Mouse (Mus musculus): ENCODE data around the gene Shank1. TPM values are rescaled to one million over a fixed set of nuclear protein-coding genes. Genes with fewer than 3 reads are reported as not detected.

Shank1 gene
- polyA plus RNA-seq, 2 experiments: 4.3 to 13.6 TPM

- Histone ChIP-seq H3K4me3 (replicated peaks; ENCODE audit: low read length) (peak overlapping the region; percentile 44), H3K36me3 (ENCODE audit: control insufficient read depth, insufficient read depth, low read length) (no peaks in the 10 kb centered on the region), H3K27me3 (ENCODE audit: control insufficient read depth, insufficient read depth, low read length) (peaks cover 67% of the 10 kb centered on the region), H3K4me2 (replicated peaks; ENCODE audit: low read depth, low read length, severe bottlenecking) (peak overlapping the region; percentile 89), H3K27ac (replicated peaks; ENCODE audit: low read depth, low read length) (no peak overlapping the region), H3K9ac (ENCODE audit: low read depth, low read length, severe bottlenecking) (peak overlapping the region; percentile 40), H3K9me3 (ENCODE audit: control insufficient read depth, low read length) (no peaks in the 10 kb centered on the region), H3K4me1 (ENCODE audit: control insufficient read depth, insufficient read depth, low read length) (peaks cover 4% of the 10 kb centered on the region; the same call in 1 of the 2 replicates)
- no peak for TF ChIP-seq POLR2A (IDR thresholded peaks at IDR 0.05; ENCODE audit: borderline replicate concordance, extremely low read depth, insufficient read depth, insufficient read length)
- peak; percentile 76 for ATAC-seq (ENCODE audit: low FRiP score, low read depth)
- WGBS: under 1% methylated on average over 44 of the region's 54 CpGs
- peak; percentile 80 for DNase-seq (ENCODE audit: low spot score)
These were observed 50.0 kb downstream of the Shank1 start for GRCm38 (mm10) chr7:44359908-44360672.

DNA sequence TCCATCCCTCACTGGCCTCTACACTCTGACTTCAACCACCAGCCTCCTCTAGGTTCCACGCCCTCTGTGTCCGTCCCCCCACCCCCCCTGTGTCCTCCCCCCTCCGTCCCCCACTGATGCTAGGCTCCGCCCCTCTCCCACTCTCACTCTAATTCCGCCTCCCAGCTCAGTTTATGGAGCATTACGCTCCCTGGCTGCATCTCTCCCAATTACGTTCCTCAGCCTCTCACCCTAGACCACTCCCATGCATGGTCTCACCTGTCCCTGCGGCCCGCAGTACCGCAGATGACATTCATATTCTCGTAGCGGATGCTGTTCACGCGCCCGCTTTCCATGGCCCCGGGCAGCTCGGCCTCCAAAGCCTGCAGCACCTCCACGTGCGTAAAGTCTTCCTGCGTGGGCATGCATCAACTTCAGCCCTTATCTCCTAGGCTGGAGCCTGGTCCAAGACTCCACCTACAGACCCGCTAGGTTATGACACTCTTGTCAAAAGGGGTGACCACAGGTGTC is 50.8 kb downstream of the Shank1 start:
- no peaks in the 10 kb centered on the region for H3K36me3 ChIP-seq (ENCODE audit: control insufficient read depth, insufficient read depth, low read length)
- H3K4me3 ChIP-seq (replicated peaks; ENCODE audit: low read length): peak overlapping the region; percentile 44; the same call in 1 of the 2 replicates
- TF ChIP-seq POLR2A (IDR thresholded peaks at IDR 0.05; ENCODE audit: borderline replicate concordance, extremely low read depth, insufficient read depth, insufficient read length): no peak
- no peak overlapping the region for H3K27ac ChIP-seq (replicated peaks; ENCODE audit: low read depth, low read length)
- 11% methylated on average over 21 of the region's 21 CpGs for WGBS
- H3K9ac ChIP-seq (ENCODE audit: low read depth, low read length, severe bottlenecking): peak overlapping the region; percentile 40; the same call in 1 of the 2 replicates
- H3K4me1 ChIP-seq (ENCODE audit: control insufficient read depth, insufficient read depth, low read length): peaks cover 4% of the 10 kb centered on the region; the same call in 1 of the 2 replicates
- ATAC-seq (ENCODE audit: low FRiP score, low read depth) (no peak), DNase-seq (ENCODE audit: low spot score) (no peak)
- peaks cover 60% of the 10 kb centered on the region for H3K27me3 ChIP-seq (ENCODE audit: control insufficient read depth, insufficient read depth, low read length)
- peak overlapping the region; percentile 89 for H3K4me2 ChIP-seq (replicated peaks; ENCODE audit: low read depth, low read length, severe bottlenecking)
- no peaks in the 10 kb centered on the region for H3K9me3 ChIP-seq (ENCODE audit: control insufficient read depth, low read length)

DNA sequence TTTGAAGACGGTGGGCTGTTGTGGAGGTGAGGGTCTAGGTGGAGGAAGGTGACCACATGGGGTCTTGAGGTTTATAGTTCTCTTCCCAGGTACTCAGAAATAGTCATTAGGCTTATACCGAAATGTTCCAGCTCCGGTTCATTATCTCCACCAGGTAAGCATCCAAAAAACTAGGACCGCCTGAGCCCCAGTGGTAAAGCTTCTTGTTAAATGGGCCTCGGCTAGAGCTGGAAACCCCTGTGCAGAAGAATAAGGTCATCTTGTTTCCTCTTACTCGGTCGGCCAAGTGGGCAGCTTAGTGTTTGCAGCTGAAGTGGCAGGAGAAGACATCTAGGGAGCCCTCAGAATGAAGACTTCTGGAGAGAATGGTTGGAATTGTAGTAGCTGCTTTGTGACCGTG is 62.6 kb downstream of the Shank1 start:
- Histone ChIP-seq H3K9ac (ENCODE audit: low read depth, low read length, severe bottlenecking) (no peak overlapping the region), H3K36me3 (ENCODE audit: control insufficient read depth, insufficient read depth, low read length) (no peaks in the 10 kb centered on the region), H3K4me1 (ENCODE audit: control insufficient read depth, insufficient read depth, low read length) (peaks cover 6% of the 10 kb centered on the region), H3K4me3 (replicated peaks; ENCODE audit: low read length) (no peak overlapping the region), H3K27me3 (ENCODE audit: control insufficient read depth, insufficient read depth, low read length) (no peaks in the 10 kb centered on the region), H3K4me2 (replicated peaks; ENCODE audit: low read depth, low read length, severe bottlenecking) (no peak overlapping the region), H3K9me3 (ENCODE audit: control insufficient read depth, low read length) (no peaks in the 10 kb centered on the region), H3K27ac (replicated peaks; ENCODE audit: low read depth, low read length) (no peak overlapping the region)
- TF ChIP-seq POLR2A (IDR thresholded peaks at IDR 0.05; ENCODE audit: borderline replicate concordance, extremely low read depth, insufficient read depth, insufficient read length): no peak
- 89% methylated on average over 8 of the region's 8 CpGs for WGBS
- ATAC-seq (ENCODE audit: low FRiP score, low read depth): no peak
- no peak for DNase-seq (ENCODE audit: low spot score)

DNA sequence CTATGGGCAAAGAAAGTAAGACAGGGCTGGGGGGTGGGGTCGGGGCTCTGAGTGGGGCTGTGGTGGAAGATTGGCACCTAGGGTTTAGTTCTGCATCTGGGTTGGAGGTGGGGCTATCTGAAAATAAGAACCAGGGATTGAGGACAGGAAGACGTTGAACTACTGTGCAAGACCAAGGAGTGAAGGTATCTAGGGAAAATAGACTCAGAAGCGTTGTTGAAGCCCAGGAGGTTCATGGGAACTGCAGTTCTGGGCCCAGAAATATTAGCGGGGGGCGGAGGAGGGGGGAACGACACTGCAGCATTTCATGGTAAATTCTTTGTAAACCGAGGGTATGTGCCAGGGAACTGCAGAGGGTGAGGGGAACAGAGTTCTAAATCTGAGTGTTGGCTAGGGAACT is 63.4 kb downstream of the Shank1 start:
- H3K27ac ChIP-seq (replicated peaks; ENCODE audit: low read depth, low read length): 0 out of 2 replicates have a peak overlapping the region, but pooled peaks have one; percentile 33
- WGBS: 11% methylated on average over 7 of the region's 7 CpGs
- no peaks in the 10 kb centered on the region for H3K36me3 ChIP-seq (ENCODE audit: control insufficient read depth, insufficient read depth, low read length)
- H3K27me3 ChIP-seq (ENCODE audit: control insufficient read depth, insufficient read depth, low read length): no peaks in the 10 kb centered on the region
- no peak for DNase-seq (ENCODE audit: low spot score)
- no peak for TF ChIP-seq POLR2A (IDR thresholded peaks at IDR 0.05; ENCODE audit: borderline replicate concordance, extremely low read depth, insufficient read depth, insufficient read length)
- peak; percentile 20; the same call in 1 of the 2 replicates for ATAC-seq (ENCODE audit: low FRiP score, low read depth)
- H3K4me3 ChIP-seq (replicated peaks; ENCODE audit: low read length): peak overlapping the region; percentile 60
- peak overlapping the region; percentile 66; the same call in 1 of the 2 replicates for H3K9ac ChIP-seq (ENCODE audit: low read depth, low read length, severe bottlenecking)
- H3K4me1 ChIP-seq (ENCODE audit: control insufficient read depth, insufficient read depth, low read length): peaks cover 6% of the 10 kb centered on the region
- no peaks in the 10 kb centered on the region for H3K9me3 ChIP-seq (ENCODE audit: control insufficient read depth, low read length)
- H3K4me2 ChIP-seq (replicated peaks; ENCODE audit: low read depth, low read length, severe bottlenecking): peak overlapping the region; percentile 93

DNA sequence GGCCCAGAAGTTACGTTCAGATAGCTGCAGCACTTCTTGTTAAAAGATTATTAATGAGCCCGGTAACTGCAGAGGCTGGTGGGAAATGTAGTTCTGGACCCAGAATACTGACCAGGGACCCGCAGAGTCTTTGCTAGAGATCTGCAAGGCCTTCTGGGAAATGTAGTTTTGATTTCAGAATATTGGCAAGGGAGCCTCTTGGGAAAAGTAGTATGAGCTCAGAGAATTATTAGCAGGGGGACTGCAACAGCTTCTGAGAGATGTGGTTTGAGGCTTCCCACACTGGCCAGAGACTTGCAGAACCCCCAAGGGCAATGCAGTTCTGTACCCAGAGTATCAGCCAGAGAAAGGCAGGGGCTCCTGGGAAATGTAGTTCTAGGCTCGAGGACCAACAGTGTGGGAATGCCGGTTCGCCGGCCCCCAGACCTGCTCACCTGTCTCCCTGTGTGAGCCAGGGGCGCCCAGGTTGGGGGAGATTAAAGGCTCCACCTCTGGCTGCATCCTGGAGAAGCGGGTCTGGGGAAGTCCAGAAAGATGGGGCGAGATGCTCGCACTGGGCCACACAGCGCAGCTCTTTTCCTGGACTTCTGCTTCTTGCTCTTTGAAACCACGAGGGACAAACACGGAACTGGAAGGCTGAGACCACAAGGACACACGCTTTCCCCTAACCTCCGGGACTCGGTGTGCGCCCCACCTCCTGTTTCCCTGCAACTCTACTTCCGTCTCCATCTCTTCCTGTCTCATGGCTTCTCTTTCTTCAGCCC is 64.0 kb downstream of the Shank1 start:
- no peak for TF ChIP-seq POLR2A (IDR thresholded peaks at IDR 0.05; ENCODE audit: borderline replicate concordance, extremely low read depth, insufficient read depth, insufficient read length)
- Histone ChIP-seq H3K9ac (ENCODE audit: low read depth, low read length, severe bottlenecking) (peak overlapping the region; percentile 66), H3K9me3 (ENCODE audit: control insufficient read depth, low read length) (no peaks in the 10 kb centered on the region), H3K4me3 (replicated peaks; ENCODE audit: low read length) (peak overlapping the region; percentile 60), H3K27ac (replicated peaks; ENCODE audit: low read depth, low read length) (peak overlapping the region; percentile 3; the same call in 1 of the 2 replicates), H3K36me3 (ENCODE audit: control insufficient read depth, insufficient read depth, low read length) (no peaks in the 10 kb centered on the region), H3K4me2 (replicated peaks; ENCODE audit: low read depth, low read length, severe bottlenecking) (peak overlapping the region; percentile 93), H3K27me3 (ENCODE audit: control insufficient read depth, insufficient read depth, low read length) (no peaks in the 10 kb centered on the region), H3K4me1 (ENCODE audit: control insufficient read depth, insufficient read depth, low read length) (peaks cover 6% of the 10 kb centered on the region)
- WGBS: 0% methylated on average over 19 of the region's 19 CpGs
- DNase-seq (ENCODE audit: low spot score): peak; percentile 94
- ATAC-seq (ENCODE audit: low FRiP score, low read depth): peak; percentile 91

Measured in limb, embryonic 14.5 days (tissue).